Mouse (Mus musculus): ENCODE measurements at regions not wholly inside any gene's neighbourhood (a gene's known extent, or its start where the extent isn't known, plus 50 kb on each side); places are given as distances from the start of the nearest gene placed in this dataset.

GRCm38 (mm10) chr8:93713221-93713620 lies 96.5 kb upstream of the Gnao1 start:
- TF ChIP-seq CTCF (IDR thresholded peaks at IDR 0.05; ENCODE audit: control insufficient read depth, insufficient read depth, insufficient read length): no peak
- TF ChIP-seq USF1 (IDR thresholded peaks at IDR 0.05; ENCODE audit: low read depth): no peak
- TF ChIP-seq MYOD1 (IDR thresholded peaks at IDR 0.05; ENCODE audit: control insufficient read depth, insufficient read length, low read depth): no peak
- no peak for TF ChIP-seq MAX (IDR thresholded peaks at IDR 0.05)
- TF ChIP-seq MYOG (IDR thresholded peaks at IDR 0.05; ENCODE audit: control insufficient read depth, extremely low read depth, insufficient read length): no peak
- no peak for TF ChIP-seq CEBPB (IDR thresholded peaks at IDR 0.05; ENCODE audit: low read depth)
